Mouse (Mus musculus): ENCODE measurements at regions not wholly inside any gene's neighbourhood (a gene's known extent, or its start where the extent isn't known, plus 50 kb on each side); places are given as distances from the start of the nearest gene placed in this dataset.

DNA sequence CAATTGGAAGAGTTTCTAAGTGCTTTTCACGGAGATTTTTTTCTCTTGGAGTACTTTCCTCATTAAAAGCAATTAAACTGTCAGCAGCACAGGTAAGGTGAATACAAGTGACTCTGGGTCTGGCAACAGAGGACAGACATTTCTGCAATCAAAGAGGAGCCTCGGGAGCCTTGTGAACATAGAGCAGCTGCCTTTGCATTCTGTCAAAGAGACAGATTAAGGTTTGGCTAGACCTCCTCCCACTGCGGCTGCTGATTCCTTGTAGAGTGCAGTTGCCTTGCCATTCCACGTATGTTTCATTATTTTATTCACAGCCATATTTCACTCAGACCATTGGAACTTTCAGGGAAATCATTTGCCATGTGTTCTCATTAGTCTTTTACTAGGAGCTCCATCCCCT is 563.0 kb upstream of the Gnpda2 start:
- no peak for TF ChIP-seq CTCF (IDR thresholded peaks at IDR 0.05; ENCODE audit: borderline replicate concordance, extremely low read depth, insufficient read depth, insufficient read length)
- TF ChIP-seq POLR2A (IDR thresholded peaks at IDR 0.05; ENCODE audit: borderline replicate concordance, extremely low read depth, insufficient read depth, insufficient read length, poor library complexity, severe bottlenecking), result no peak
- peak; percentile 53 for DNase-seq (ENCODE audit: low read depth)

Measured in brain, embryonic 14.5 days (tissue).